Mouse (Mus musculus) lung, adult 2 months (tissue): ENCODE data around the gene Smim15. TPM values are rescaled to one million over a fixed set of nuclear protein-coding genes. Genes with fewer than 3 reads are reported as not detected.

ENCODE experiments used
- DNase-seq: peaks from one replicate; pipeline ENCODE4 v3.0.0; 2022
- H3K4me1 ChIP-seq: fragments of 200-500 bp; 2 replicates; pipeline ENCODE4 v1.6.1; 2011; ENCODE audit warnings: low read length; ENCODE audit not compliant: control insufficient read depth, insufficient read depth
- H3K4me3 ChIP-seq: fragments of 200-500 bp; replicated peaks from 2 replicates; pipeline ENCODE3; 2011; ENCODE audit warnings: low read depth, mild to moderate bottlenecking, control low read depth, low read length; ENCODE audit errors: extremely low read depth
- CTCF ChIP-seq: fragments of 200-500 bp; IDR thresholded peaks from 2 replicates; pipeline ENCODE4 v1.5.1; 2011; ENCODE audit warnings: mild to moderate bottlenecking, low read length, control low read depth; ENCODE audit not compliant: insufficient read depth
- POLR2A ChIP-seq: fragments of 200-500 bp; IDR thresholded peaks from 2 replicates; pipeline ENCODE4 v1.6.1; 2011; ENCODE audit warnings: low read depth, mild to moderate bottlenecking, control low read depth, low read length, borderline replicate concordance; ENCODE audit errors: extremely low read depth
- WGBS: fragments of 180-500 bp; shearing (Covaris S2); methylation state at CpG from one replicate; pipeline ENCODE4 v1.1.7; 2018; 5-methylcytosine and 5-hydroxymethylcytosine counted together
- polyA plus RNA-seq: library from polyadenylated mRNA; depleted of rRNA; stranded (reverse); fragments of >200 nt; gene quantifications from 2 replicates; pipeline ENCODE4 v1.2.3, GENCODE M21; 2012

The Smim15 gene
- polyA plus RNA-seq, 1 experiment = 11.4 TPM

DNA sequence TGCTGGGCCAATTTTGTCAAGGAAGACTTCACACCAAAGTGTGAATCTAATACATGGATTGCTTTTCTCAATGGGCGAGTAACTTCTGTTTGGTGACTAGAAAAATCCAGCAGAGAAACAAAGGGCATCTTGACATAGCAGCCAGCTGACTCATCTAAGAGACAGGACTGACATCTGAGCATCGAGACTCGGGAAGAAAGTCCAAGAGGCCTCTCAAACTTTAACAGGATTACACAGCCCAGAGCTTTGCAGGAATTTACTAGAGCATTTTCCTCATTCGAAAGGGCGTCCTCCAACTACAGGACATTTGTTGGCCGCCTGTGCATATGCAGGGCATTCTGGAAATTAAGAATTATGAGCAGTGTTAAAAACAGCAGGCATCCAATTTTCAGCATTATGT is 4.9 kb upstream of the Smim15 start:
- WGBS = 71% methylated on average over 6 of the region's 6 CpGs
- TF ChIP-seq CTCF (no peak), POLR2A (no peak)
- peaks cover 8% of the 10 kb centered on the region; the same call in 1 of the 2 replicates for H3K4me1 ChIP-seq
- DNase-seq = no peak
- H3K4me3 ChIP-seq = no peak overlapping the region

DNA sequence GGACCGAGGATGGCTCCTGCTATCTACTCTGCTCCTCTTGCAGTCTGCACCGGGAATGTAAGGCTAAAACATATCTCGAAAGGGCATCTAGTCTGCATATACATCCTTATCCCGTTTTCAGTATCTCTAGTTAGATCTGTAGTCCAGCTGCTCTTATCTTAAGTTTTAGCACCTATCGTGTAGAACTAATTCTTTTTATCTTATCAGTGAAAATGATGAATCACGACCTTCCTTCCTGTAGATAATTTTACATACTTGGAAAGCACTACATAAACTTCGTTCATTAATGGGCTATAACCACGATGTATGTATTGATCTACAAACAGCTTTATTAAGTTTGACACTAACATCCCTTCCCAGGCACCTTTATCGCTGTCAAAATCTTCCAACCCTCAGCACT is 4.3 kb upstream of the Smim15 start:
- DNase-seq = no peak
- TF ChIP-seq CTCF (no peak), POLR2A (no peak)
- peaks cover 8% of the 10 kb centered on the region; the same call in 1 of the 2 replicates for H3K4me1 ChIP-seq
- 44% methylated on average over 9 of the region's 9 CpGs for WGBS
- H3K4me3 ChIP-seq = no peak overlapping the region

DNA sequence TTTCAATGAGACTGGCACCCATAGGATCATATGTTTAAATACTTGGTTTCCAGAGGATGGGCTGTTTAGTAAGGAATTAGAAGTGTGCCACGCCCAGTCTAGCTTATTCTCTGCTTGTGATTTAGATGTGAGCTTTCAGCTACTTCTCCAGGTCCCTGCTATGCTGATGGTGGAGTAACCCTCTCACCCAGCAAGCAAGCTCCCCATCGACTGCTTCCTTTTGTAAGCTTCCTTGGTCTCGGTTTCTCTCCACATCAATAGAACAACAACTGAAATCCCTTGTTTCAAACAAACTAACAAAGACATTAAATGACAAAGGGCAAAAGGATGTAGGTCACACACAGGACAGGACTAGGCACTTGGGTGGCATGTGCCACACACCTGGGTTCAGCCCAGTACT is 3.8 kb upstream of the Smim15 start:
- DNase-seq = no peak

DNA sequence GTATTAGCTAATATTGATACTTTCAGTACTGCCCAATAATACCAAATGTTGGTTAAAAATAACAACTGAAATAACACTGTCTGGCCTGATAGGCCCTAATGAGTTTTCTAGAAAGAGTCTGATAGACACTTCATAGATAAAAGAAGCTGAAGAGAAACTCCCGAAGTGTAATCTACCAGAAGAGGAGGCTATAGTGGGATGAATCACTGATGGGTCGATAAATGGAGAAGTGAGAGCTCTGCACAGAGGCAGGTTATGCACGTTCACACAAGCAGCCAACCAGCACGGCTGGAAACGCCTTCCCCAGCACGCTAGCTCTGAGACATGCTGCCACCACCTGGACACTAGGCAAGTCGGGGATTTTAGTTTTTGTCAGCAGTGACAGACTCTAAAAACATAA is 2.9 kb upstream of the Smim15 start:
- WGBS = under 1% methylated on average over 7 of the region's 7 CpGs
- TF ChIP-seq CTCF (peak; percentile 78), POLR2A (no peak)
- peak; percentile 44 for DNase-seq
- Histone ChIP-seq H3K4me1 (peaks cover 13% of the 10 kb centered on the region; the same call in 1 of the 2 replicates), H3K4me3 (no peak overlapping the region)

More for the DNA sequence above, 3.8 kb upstream of the Smim15 start:
- TF ChIP-seq CTCF (no peak), POLR2A (no peak)
- Histone ChIP-seq H3K4me3 (no peak overlapping the region), H3K4me1 (peaks cover 10% of the 10 kb centered on the region; the same call in 1 of the 2 replicates)
- WGBS = 83% methylated on average over 3 of the region's 3 CpGs

DNA sequence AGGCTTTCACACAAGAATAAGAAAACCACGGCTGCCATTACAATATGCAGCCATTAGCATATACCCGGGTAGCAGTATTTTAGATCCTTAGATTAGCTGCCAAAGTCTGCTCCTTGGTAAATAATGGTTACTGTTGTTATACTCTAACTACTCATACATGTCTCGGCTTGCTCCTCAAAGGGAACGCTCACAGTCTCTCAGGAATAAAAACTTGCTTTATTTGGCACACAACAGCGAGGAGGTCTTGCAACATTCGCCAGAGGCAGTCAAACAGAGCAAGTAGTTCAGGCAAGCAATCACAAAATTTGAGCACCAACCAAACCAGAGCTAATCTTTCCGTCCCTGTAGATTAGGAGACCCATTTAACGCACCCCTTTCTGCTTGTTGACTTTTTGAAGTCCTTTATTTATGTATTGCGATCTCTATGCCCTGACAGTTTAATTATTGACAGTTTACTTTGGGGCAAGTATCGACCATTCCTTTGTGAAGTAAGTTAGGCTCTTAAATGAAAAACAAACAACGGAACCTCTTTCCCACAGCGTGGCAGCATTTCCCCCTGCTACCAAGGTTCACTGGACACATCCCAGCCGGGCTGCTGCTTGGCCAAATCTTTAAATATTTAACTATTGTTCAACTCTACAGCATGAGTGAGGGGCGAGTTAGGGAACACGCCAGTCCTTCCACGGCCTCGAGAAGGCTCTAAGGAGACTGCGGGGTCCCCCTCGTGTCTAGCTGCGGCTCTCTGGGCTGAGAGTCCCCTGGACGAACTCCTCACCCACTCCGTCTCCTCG is 620 bp upstream of the Smim15 start:
- no peak for TF ChIP-seq CTCF
- no peak for TF ChIP-seq POLR2A
- Histone ChIP-seq H3K4me3 (peak overlapping the region; percentile 83), H3K4me1 (peaks cover 13% of the 10 kb centered on the region; the same call in 1 of the 2 replicates)
- DNase-seq = peak; percentile 49
- WGBS = 2% methylated on average over 23 of the region's 23 CpGs

DNA sequence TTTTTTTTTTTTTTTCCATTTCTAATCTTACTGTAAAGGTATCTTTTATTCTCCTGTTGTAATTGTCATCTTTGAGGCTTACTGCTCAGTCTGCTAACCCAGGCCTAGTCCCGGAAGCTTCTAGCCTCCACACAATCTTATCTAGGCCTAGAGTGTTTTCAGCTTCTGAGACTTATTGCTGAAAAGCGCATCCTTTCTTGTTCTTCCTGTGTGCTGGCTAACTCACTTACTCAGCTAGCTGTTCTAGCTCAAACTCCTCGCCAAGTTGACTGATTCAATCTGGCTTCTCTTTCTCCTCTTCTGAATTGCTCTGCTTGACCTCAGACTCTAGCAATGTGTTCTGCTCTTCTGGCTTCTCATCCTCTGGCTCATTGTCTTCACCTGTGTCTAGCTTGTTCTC is 1.4 kb downstream of the Smim15 start:
- H3K4me3 ChIP-seq = no peak overlapping the region
- no peak for DNase-seq
- WGBS = 65% methylated on average over 3 of the region's 3 CpGs
- TF ChIP-seq POLR2A = no peak
- no peak for TF ChIP-seq CTCF
- peaks cover 13% of the 10 kb centered on the region; the same call in 1 of the 2 replicates for H3K4me1 ChIP-seq

DNA sequence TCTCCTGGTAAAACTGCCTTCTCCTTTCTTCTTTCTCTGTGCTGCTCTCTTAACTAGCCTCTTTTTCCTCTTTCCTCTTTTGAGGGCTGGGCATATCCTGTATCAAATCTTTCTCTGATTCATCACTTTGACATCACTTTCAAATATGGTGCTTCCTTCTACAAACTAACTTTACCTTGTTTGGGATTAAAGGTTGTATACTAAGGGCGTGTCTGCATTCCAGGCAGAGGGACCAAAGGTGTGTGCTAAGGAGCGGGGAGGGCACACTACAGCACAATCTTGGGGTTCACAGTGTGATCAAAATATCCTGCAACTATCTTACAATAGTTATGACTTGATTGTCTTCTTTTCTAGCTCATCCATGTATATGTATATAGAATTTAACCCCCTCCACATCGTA is 1.8 kb downstream of the Smim15 start:
- Histone ChIP-seq H3K4me1 (peaks cover 13% of the 10 kb centered on the region; the same call in 1 of the 2 replicates), H3K4me3 (no peak overlapping the region)
- 88% methylated on average over 3 of the region's 3 CpGs for WGBS
- TF ChIP-seq POLR2A (no peak), CTCF (no peak)
- no peak for DNase-seq

DNA sequence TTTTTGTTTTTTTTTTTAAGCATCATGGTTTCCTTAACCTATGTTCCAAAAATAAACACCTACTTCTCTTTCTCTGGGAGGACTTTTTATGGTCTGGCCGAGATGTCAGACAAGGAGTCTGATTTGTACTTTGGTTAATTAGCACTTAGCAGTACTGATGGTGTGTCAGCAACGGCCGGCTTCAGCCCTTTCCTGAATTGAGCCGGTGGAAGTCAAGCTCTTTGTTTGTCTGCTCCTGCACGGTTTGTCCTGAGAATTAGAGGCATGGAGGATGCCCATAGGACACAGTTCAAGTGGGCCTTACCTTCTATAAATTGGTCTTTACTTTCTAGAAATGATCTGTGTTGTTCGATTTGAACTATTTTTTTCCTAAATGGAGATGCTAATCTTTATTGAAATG is 2.6 kb downstream of the Smim15 start:
- no peak for DNase-seq
- Histone ChIP-seq H3K4me3 (no peak overlapping the region), H3K4me1 (peaks cover 13% of the 10 kb centered on the region; the same call in 1 of the 2 replicates)
- WGBS = 76% methylated on average over 6 of the region's 6 CpGs
- TF ChIP-seq CTCF (no peak), POLR2A (no peak)

DNA sequence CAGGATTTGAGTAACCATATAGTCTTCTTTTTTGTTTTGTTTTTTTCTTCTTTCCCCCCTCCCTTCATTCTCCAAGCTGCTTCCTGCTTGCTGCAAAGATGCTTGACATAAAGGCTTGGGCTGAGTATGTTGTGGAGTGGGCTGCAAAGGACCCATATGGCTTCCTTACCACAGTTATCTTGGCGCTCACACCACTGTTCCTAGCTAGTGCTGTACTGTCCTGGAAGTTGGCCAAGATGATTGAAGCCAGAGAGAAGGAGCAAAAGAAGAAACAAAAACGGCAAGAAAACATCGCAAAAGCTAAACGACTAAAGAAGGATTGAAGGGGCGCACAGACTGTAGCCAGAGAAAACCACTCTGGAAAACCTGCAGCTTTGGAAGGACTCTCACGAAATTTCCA is 3.1 kb downstream of the Smim15 start:
- H3K4me3 ChIP-seq = no peak overlapping the region
- DNase-seq = no peak
- peaks cover 10% of the 10 kb centered on the region; the same call in 1 of the 2 replicates for H3K4me1 ChIP-seq
- TF ChIP-seq CTCF = no peak
- TF ChIP-seq POLR2A = no peak
- WGBS = 68% methylated on average over 6 of the region's 6 CpGs

DNA sequence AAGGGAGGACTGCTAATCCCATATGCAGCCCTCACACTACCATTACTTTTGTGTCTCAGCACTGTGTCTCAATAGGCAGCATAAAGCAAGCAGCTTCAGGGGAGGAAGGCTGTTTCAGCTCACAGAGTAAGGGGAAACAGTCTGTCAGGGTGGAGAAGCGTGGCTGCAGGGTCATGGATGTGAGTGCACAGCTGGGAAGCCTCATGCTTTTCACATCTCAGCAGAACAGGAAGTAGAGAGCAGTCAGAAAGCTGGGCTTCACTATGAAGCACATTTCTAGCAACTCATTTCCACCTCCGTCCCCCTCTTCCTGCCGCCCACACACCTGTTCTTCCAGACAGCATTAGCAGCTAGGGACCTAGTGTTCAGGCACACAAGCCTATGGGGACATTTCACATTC is 12.7 kb downstream of the Smim15 start:
- peaks cover 3% of the 10 kb centered on the region for H3K4me1 ChIP-seq
- H3K4me3 ChIP-seq = no peak overlapping the region
- TF ChIP-seq CTCF (no peak), POLR2A (no peak)
- DNase-seq = no peak
- 40% methylated on average over 3 of the region's 3 CpGs for WGBS
